Mouse (Mus musculus): ENCODE measurements around the gene Vwa7.
A peak's percentile ranks its signal among the peaks of the same experiment; 100 is the strongest.
"Not testable (repeated sequence)": the region's sequence is repeated elsewhere in the genome, so short reads cannot be mapped to it uniquely, and the experiment has no call there.

The Vwa7 gene

GRCm38 (mm10) chr17:35000717-35001451 is 15.5 kb upstream of the Vwa7 start, which contains the start of gene Vars:
TSS of gene Vars (plus strand) at chr17:35000987.
- peak; percentile 84 for DNase-seq

- peak; percentile 30 for DNase-seq
Measured at GRCm38 (mm10) chr17:35001452-35002152, 14.8 kb upstream of the Vwa7 start.

- DNase-seq = no peak
Measured at GRCm38 (mm10) chr17:35002153-35002865, 14.1 kb upstream of the Vwa7 start.

GRCm38 (mm10) chr17:35003022-35003838 is 13.1 kb upstream of the Vwa7 start:
- no peak for DNase-seq

GRCm38 (mm10) chr17:35004075-35004717 is 12.2 kb upstream of the Vwa7 start:
- DNase-seq = no peak

- DNase-seq = no peak
Measured at GRCm38 (mm10) chr17:35005158-35005557, 11.2 kb upstream of the Vwa7 start.

- DNase-seq = not testable (repeated sequence)
Measured at GRCm38 (mm10) chr17:35005902-35006301, 10.5 kb upstream of the Vwa7 start.

- DNase-seq = no peak
Measured at GRCm38 (mm10) chr17:35007387-35007991, 8.9 kb upstream of the Vwa7 start.

GRCm38 (mm10) chr17:35009586-35009985 is 6.8 kb upstream of the Vwa7 start:
- no peak for DNase-seq

GRCm38 (mm10) chr17:35011440-35011839 is 4.9 kb upstream of the Vwa7 start:
- DNase-seq = no peak

GRCm38 (mm10) chr17:35012430-35012829 is 3.9 kb upstream of the Vwa7 start:
- DNase-seq = no peak

- DNase-seq = no peak
Measured at GRCm38 (mm10) chr17:35013221-35013620, 3.2 kb upstream of the Vwa7 start.

- DNase-seq = no peak
Measured at GRCm38 (mm10) chr17:35015296-35015695, 1.1 kb upstream of the Vwa7 start.

GRCm38 (mm10) chr17:35016791-35017705 is 669 bp downstream of the Vwa7 start:
- no peak for DNase-seq

- no peak for DNase-seq
Measured at GRCm38 (mm10) chr17:35017706-35018030, 1.3 kb downstream of the Vwa7 start.

- DNase-seq = no peak
Measured at GRCm38 (mm10) chr17:35018171-35018570, 1.8 kb downstream of the Vwa7 start.

- DNase-seq = no peak
Measured at GRCm38 (mm10) chr17:35019894-35020293, 3.5 kb downstream of the Vwa7 start.

- DNase-seq = no peak
Measured at GRCm38 (mm10) chr17:35020551-35020950, 4.2 kb downstream of the Vwa7 start.

- peak; percentile 93 for DNase-seq
Measured at GRCm38 (mm10) chr17:35021163-35021808, 4.9 kb downstream of the Vwa7 start.

GRCm38 (mm10) chr17:35021842-35022477 is 5.6 kb downstream of the Vwa7 start:
- peak; percentile 46 for DNase-seq

Measured in lung, postnatal 14 days (tissue).